Mouse (Mus musculus) thymus, adult 18-20 months (tissue): Measurements from ENCODE around the gene Dnajc14.

Experiments
- DNase-seq, 2 experiments: peaks; one replicate each; pipeline ENCODE4 v3.0.0; 2022; ENCODE audit warnings: mixed read lengths in 2 of 2

Gene Dnajc14

DNA sequence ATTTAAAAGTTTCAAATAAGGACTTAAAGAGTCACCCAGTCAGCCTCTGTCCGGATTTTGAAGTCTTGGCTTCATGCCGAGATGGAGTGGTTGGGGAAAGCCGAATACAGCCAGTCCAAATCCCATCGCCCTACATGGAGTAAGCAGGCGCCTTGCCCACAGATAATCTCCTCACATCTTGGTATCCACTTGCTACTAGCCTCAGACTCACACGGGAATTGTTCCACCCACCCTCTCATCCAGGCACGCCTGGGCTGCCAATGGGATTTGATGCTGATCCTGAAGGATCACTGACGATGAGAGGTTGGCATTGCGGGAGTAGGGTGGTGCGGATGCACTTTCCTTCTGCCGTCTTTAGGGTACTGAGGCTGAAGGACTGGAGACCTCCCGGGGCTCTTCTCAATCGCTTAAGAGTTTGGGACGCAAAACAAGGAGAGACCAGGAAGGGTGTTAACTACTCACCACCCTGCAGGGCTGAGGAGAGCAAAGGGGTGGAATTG is at the start of gene Dnajc14:
TSS of gene Dnajc14 (plus strand) at position 292 of the 500 bp plus-strand sequence.
- DNase-seq = peak; percentile 13 to 31

DNA sequence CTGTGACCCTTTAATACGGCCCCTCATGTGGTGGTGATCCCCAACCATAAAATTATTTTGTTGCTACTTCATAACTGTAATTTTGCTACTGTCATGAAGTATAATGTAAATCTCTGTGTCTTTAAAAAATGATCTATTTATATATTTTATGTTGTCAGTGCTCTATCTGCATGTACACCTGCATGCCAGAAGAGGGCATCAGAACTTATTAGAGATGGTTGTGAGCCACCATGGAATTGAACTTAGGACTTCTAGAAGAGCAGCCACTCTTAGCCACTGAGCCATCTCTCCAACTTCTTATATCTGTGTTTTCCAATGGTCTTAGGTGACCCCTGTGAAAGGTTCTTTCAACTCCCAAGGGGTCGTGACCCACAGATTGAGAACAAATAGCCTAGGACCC is 31.0 kb upstream of the Dnajc14 start:
- no peak for DNase-seq

DNA sequence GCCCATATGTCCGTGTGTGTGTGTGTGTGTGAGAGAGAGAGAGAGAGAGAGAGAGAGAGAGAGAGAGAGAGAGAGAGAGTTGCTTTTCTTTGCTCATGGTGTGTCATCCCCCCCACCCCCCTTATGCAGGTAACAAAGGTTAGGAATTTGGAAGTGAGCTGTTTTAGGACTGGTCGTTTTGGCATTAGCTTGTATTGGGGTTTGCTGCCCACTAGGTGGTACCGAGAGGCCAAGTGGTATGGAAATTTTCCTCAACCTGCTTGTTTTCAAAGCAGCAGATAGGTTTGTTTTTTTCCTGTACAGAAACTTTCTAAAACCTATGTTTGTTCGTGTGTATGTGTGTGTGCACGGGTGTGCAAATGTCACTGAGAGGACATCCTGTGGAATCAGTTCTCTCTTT is 30.2 kb upstream of the Dnajc14 start:
- no peak for DNase-seq

DNA sequence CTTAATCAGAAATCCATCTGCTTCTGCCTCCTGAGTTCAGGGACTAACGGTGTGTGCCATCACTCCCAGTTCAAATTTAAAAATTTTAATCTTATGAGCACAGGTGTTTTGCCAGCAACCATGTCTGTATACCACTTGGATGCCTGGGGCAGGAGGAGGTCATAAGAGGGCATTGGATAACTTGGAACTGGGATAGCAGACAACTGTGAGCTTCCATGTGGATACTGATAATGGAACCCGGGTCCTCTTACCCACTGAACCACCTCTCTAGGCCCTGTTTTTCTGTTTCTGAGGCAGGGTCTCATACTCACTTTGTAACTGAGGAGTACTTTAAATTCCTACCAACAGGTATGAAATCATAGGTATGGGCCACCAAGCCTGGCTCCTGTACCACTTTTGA is 25.4 kb upstream of the Dnajc14 start:
- DNase-seq = no peak

DNA sequence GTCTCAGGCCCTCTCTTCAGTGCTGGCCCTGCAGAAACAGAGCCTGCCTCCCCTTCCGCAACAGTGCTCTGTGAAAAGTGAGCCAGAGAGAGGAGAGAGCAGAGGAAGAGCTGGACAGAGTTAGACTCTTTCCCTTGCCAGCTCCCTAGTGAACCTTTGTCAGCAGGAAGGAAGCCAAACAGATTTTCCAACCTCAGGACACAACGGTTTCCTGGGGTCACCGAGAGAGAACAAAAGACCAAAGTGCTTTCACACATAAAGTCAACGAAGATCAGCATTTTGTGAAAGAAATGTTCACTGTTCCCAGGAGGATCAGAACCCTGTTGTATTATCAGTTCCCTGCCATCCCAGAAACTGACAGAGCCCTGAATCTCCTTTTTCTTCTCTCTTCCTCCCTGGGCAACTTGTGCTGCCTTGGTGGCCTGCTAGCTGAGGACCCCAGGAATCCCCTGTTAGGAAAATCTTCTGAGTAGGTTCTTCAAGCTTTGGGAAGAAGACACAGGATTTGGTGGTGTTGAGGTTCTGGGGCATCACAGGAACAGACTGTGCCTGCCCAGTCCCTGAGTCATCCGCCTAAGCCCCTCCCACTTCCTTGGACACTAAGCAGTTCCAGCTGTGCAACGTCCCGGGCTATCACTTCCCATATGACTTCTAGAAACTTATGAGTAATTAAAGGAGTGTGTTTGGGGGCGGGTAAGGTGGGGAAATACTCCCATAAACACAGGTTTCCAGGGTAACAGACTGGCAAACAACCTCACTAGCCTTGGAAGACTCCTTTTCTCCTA is 24.7 kb upstream of the Dnajc14 start:
- peak; percentile 21 for DNase-seq

DNA sequence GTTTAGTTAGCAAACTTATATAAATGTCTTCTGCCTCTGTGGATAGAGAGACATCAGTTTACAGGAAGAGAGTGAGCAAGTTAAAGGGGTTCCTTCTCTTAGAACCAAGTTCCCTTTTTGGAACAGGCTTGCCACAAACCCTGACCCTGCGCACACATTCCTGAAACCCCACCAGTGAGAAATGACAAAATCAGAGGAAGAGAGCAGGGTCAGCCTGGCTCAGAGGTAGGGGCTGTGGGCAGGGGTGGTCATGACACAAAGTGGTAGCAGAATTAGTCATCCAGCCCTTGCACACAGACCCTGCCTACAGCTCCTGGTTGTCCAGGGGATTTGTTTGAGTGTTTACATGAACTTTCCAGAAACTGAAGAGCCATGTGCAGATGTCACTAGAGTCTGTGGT is 23.7 kb upstream of the Dnajc14 start:
- no peak for DNase-seq

DNA sequence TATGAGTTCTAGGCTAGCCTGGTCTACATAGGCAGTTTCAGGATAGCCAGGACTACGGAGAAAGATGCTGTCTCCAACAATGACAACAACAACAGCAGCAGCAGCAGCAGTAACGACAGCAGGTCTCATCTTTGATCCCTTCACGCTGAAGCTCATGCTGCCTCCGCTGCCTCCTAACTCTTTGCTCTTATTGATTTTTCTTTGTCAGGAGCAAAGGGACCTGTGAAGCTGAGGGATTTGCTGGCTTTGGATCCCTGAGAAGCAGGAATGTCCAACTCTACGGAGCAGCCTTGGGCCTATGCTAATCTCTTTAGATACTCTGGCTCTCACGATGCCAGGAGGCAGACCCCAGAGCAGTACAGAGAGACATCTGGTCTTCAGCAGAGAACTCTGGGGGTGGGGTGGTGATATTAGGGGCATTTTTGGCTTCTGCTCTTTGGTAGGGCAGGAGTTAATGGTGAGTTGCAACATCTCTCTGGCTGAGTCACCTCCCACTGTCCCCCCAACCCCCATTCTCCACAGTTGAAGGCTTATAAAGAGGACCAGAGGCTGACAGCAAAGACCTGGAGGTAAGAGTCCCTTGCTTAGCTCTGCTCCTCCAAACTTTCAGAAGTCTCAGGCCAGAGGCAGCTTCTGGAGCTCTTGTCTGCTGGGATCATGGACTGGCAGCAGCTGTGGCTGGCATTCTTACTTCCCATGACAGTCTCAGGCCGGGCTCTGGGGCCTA is 13.3 kb upstream of the Dnajc14 start, which contains the start of gene Mmp19:
TSS of gene Mmp19 (plus strand) at position 513 of the 727 bp plus-strand sequence.
- DNase-seq = no peak

DNA sequence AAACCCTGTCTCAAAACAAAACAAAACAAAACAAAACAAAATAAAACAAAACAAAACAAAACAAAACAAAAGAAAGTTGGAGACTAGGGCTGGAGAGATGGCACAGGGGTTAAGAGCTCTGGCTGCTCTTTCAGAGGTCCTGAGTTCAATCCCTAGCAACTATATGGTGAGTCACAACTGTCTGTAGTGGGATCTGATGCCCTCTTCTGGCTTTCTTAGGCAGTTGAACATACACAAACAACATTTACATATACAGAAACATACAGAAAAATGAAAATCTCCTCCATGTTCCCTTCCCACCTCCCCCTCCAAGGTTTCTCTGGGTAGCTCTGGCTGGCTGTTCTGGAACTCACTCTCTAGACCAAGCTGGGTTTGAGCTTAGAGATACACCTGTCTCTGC is 11.8 kb upstream of the Dnajc14 start:
- no peak for DNase-seq

DNA sequence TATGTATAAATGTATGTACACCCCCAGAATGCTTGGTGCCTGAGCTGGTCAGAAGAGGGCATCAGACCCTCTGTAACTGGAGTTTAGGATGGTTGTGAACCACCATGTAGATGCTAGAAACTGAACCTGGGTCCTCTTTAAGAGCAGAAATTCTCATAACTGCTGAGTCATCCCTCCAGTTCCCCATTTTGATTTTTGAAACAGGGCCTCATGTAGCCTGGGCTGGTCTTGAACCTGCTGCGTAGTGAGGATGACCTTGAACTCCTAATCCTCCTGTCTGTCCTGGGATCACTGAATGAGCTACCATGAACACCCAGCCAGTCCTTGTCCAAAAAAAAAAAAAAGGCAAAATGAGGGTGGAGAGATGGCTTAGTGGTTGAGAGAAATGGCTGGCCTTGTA is 10.6 kb upstream of the Dnajc14 start:
- DNase-seq = no peak

DNA sequence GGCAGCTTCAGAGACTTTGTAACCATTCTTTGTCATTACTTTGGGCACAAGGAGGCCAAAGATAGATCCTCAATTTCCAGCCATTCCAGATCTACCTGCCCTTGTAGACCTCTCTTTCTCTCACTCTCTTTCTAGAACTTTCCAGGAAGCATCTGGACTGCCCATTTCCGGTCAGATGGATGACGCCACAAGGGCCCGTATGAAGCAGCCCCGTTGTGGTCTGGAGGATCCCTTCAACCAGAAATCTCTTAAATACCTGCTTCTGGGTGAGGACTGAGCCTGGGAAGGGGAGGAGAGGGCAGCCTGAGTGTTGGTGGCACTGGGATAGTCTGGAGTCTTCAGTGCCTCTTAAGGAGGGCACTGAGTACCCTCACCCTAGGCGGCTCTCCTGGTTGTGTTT is 9.5 kb upstream of the Dnajc14 start:
- DNase-seq = no peak

DNA sequence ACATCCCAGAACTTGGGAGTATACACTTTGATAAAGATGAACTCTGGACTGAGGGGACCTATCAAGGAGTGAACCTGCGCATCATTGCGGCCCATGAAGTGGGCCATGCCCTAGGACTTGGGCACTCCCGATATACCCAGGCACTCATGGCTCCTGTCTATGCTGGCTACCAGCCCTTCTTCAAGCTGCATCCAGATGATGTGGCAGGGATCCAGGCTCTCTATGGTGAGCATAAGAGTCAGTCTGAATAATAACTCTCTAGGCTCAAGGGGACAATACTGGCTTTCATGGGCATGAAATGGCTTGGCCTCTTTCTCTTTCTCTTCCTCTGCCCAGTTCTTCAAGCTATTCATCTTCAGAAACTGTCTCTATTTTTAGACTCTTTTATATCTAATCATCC is 8.3 kb upstream of the Dnajc14 start:
- no peak for DNase-seq

DNA sequence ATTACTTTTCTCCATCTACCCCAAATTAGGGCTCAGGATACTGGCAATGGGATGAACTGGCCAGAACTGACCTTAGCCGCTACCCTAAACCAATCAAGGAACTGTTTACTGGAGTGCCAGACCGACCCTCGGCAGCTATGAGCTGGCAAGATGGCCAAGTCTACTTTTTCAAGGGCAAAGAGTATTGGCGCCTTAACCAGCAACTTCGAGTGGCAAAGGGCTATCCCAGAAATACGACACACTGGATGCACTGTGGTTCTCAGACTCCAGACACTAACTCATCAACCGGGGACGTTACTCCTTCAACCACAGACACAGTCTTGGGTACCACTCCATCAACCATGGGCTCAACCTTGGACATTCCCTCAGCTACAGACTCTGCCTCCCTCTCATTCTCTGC is 5.2 kb upstream of the Dnajc14 start:
- DNase-seq = no peak

DNA sequence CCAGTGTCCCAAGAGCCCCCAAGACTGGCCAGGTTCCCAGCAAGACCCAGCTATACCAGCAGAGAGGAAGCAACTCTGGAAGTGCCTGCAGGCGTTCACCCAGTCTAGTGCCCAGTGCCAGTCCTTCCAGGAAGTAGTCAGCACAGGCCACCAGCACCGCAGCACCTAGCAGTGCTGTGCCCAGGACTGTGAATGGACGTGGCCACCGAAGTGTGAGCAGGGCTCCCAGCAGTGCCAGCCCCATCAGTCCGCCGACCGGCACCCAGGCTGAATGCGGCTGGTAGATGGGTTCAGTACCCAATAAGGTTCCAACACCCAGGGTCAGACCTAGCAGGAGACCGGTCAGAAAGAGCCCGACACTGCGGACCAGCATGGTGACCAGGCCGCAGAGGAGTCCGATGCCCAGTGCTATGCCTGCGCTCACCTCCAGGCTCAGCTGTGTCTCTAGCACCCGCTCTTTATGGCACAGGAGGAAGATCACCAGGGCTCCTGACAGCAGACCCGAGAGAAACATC is 1.8 kb upstream of the Dnajc14 start:
- DNase-seq = no peak

DNA sequence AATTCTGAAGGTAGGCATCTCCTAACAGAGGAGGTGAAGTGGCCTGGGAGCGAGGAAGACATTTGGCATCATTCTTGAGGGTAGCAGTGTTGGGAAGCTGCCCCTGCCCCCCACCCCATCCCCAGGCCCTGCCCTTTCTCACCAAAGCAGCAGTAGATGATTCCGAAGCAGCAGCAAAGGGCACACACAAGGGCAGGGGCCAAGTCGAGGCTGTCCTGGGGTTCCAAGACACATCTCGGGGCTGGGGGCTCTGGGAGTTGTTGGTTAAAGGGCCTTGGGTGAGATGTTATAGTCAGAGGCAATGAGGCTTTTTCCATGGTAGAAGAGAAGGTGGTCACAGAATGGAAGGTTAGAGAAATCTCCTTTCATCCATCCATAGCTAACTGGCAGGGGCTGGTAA is 906 bp upstream of the Dnajc14 start:
- DNase-seq = no peak

DNA sequence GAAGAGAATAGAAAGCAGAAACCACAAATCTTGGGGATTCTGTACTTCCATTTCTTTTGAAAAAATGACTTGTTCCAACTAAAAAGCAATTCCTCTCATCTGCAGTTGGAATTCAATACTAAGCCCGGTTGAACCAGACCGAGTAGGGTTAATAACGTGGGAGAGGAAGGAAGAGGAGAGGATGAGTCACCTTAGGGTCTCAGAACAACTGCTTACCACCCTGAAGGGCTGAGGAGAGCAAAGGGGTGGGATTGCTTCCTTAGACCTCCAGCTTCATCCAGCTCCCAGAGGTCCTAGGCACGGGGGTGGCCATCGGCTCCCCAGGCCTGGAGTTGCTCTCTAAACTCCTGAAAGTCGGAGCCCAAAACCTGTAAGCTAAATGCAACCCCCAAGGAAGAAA is 501 bp upstream of the Dnajc14 start:
- no peak for DNase-seq

DNA sequence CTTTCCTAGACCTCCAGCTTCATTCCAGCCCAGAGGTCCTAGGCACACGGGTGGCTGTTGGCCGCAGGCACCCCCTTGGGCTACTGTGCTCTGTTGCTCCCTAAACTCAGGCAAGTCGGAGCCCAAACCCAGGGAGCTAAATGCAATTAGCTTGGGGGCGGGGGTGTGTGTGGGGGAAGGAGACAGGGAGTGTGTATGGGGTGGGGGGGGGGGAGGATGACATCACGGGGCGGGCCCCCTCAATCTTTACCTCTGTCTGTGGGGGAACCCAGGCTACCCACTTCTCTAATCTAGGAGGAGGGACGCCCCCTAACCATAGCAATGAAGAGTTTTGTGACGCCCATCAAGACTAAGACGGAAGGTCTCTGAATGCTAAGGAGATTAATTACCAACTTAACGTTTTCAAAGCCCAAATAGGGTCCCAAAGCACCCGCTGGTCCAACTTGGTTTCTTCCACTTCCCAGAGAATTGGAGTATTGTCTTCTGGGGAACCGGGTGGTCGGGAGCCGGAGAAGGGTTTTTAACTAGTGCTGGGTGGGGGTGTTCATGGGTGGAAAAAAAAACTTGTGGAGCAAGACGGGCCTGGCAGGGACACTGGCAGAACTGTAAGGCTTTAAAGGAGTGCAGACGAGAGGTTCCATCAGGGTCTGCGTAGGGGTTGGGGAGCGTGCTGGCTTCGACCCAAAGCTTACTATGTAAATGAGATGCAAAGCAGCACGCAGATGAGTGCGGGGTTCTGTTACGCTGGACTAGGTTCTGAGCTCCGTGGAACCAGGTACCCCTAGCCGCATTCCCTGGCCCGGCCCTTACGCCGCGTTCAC is 619 bp downstream of the Dnajc14 start, which contains the start of gene Tmem198b:
TSS of gene Tmem198b (minus strand) at position 100 of the 821 bp plus-strand sequence.
- DNase-seq = peak; percentile 42 to 48

DNA sequence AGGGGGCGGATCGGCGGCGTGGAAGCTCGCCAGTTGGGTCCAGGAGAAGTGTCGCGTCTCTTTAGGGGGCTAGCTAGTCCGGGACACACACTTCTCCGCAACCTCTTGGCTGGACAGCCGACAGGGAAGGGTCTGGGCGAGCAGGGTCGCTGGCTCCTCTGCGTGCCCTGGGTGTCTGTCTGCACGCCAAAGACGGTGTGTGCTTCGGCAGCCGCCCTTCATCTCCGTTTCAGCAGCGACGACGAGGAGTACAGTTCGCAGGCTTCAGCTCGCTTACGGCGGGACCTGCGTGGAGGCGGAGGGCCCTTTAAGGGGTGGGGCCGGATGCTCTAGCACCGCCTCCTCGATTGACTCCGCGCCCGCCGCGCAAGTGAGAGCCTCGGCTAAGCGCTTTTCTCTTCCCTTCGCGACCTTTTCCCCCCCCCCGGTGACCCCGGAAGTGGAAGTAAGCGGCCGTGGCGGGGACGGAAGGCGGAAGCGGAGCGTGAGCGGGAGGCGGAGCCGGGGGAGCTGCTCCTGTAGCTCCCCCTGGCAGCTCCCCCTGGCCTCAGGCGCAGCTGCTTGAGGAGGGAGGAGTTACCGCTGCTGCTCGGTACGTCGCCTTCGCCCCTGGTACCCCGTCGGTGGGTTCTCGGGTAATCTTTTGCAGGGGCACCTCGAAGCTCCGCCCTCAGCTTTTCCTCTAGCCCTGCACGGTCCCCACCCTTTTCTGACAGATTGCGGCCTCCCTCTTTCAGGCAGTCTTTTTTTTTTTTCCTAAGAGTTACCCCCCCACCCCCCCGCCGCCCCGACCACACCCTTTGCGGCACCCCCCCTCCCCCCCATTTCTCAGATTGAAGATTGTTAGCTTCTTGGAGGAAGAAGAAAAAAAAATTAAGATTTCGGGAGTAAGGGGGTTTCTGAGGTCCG is 1.5 kb downstream of the Dnajc14 start:
- DNase-seq = peak; percentile 95

DNA sequence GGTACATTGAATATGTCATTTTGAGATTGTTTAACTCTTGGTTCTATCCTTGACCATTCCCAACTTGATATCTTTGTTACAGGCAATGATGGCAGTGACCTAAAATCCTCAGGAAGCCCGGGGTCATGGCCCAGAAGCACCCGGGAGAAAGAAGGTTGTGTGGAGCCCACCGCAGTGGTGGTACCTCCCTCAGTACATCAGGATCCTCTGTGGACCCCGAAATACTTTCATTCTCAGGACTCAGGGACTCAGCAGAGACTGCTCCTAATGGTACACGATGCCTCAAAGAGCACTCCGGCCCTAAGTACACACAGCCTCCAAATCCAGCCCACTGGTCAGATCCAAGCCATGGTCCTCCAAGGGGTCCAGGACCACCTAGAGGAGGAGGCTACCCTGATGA is 2.2 kb downstream of the Dnajc14 start:
- peak; percentile 11 to 24 for DNase-seq

DNA sequence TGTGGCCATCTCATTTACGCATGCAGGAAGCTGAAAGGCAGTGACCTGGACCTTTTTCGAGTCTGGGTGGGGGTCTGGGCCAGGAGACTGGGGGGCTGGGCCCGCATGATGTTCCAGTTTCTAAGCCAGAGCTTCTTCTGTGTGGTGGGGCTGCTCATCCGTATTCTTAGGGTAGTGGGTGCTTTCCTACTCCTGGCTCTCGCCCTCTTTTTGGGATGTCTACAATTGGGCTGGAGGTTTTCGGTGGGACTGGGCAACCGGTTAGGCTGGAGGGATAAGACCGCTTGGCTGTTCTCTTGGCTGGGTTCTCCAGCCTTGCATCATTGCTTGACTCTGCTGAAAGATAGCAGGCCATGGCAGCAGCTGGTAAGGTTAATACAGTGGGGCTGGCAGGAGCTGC is 3.2 kb downstream of the Dnajc14 start:
- DNase-seq = no peak

DNA sequence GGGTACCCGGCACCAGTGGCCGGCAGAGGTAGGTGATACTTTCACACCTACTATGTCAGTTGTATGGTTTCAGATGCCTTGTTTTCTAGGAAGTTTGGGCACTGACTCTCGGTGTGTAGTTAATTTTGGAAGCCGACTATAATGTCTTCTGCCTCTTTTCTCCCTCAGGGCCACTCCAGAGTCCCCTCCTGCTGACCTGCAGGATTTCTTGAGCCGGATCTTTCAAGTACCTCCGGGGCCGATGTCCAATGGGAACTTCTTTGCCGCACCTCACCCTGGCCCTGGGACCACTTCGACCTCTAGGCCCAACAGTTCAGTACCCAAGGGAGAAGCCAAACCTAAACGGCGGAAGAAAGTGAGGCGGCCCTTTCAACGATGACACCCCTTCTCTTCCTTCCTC is 13.2 kb downstream of the Dnajc14 start, which contains the start of gene Sarnp:
TSS of gene Sarnp (plus strand) at position 301 of the 400 bp plus-strand sequence.
- no peak for DNase-seq

DNA sequence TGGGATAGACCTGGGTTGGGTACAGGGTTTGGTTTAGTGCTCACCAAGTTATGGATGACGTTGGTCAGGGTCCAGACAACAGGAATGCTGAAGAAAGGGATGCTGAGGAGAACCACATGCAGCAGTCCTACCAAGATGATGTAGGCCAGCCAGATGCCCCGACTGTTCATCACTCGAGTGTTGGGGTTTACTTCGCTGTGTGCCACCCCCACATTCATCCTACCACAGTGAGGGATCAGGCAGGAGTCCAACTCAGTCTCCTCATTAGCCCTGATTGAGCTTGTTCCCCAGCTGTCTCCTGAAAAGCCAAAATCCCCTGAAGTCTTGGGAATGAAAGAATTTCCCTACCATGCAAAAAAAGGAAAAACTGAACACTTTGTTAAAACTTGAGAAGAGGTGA is 16.4 kb downstream of the Dnajc14 start:
- no peak for DNase-seq
